Mouse (Mus musculus) kidney, adult 2 months (tissue): ENCODE results near the gene Lrrc75a.

Experiments
- CTCF ChIP-seq: fragments of 200-500 bp; conservative IDR thresholded peaks from 2 replicates; pipeline ENCODE4 v1.5.1; 2011; ENCODE audit warnings: low read depth, mild to moderate bottlenecking, control low read depth, low read length, moderate library complexity, mixed read lengths; ENCODE audit not compliant: insufficient read depth, insufficient read length
- POLR2A ChIP-seq: fragments of 200-500 bp; IDR thresholded peaks from one replicate; pipeline ENCODE4 v1.6.1; 2011; ENCODE audit warnings: low read depth, low read length, control low read depth

DNA sequence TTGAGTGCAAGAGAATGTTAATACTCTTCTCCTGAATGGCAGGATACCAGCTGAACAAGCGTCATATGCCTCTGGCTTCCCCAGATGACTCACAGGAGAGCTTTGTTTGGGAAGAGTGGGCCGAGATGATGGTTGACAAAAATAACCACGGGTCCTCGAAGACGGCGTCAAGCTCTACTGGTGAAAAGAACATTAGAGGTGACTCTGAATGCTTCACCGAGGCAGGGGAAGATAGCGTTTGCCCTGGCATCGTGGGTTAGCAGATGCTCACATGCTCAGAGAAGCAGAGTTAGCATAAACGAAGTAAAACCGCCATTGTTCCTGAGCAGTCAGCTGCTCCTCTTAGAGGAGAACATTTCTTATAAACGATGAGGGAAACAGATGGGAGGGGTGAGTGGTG lies 21.1 kb upstream of the Lrrc75a start:
- no peak for TF ChIP-seq POLR2A
- no peak for TF ChIP-seq CTCF
